Mouse (Mus musculus): ENCODE measurements at regions not wholly inside any gene's neighbourhood (a gene's known extent, or its start where the extent isn't known, plus 50 kb on each side); places are given as distances from the start of the nearest gene placed in this dataset.
A peak's percentile ranks its signal among the peaks of the same experiment; 100 is the strongest.

DNA sequence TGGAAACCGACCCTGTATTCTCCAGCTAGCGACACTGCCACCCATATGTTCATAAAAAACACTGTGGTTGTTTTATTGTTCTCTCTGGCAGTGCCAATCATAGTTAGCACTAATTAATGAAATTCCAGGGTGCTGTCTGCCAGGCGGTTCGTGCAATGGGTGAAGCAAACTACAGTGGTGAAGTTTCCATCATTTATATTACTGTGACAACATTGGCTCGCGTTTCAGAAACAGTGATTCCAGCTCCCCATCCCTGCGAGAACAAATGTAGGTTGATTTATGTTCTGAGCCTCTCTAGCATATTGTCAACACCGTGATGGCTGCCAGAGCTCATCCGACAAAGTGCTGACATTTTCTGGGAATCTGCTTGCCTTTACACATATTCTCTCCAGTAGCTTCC is 480.7 kb upstream of the Igfbp7 start:
- ATAC-seq (ENCODE audit: low FRiP score, low read depth) = peak; percentile 54; the same call in 1 of the 2 replicates
- no peak overlapping the region for H3K4me2 ChIP-seq
- no peaks in the 10 kb centered on the region for H3K4me1 ChIP-seq (replicated peaks)
- H3K9me3 ChIP-seq = no peaks in the 10 kb centered on the region
- H3K9ac ChIP-seq = no peak overlapping the region
- H3K4me3 ChIP-seq = no peak overlapping the region
- WGBS = 53% methylated on average over 9 of the region's 9 CpGs
- H3K36me3 ChIP-seq = no peaks in the 10 kb centered on the region
- H3K27me3 ChIP-seq = no peaks in the 10 kb centered on the region
- H3K27ac ChIP-seq (replicated peaks) = no peak overlapping the region

DNA sequence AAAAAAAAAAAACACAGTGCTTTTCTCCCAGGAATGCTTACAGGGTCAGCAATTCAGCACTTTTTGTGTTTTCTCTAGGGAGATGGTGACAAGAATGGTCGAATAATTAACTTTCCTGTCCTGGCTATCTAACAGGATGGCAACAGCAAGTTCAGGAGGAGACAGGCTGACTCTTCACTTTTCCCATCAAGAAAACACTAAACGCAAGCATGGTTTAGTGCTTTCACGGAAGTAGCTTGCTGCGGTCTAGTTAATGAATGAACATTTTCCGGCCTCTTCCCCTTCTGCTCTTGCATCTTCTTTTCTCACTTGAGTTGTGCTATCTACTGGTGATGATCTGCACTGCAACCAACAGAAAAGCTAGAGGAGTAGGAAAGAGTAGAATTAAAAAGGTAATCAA is 463.6 kb upstream of the Igfbp7 start:
- no peaks in the 10 kb centered on the region for H3K4me1 ChIP-seq (replicated peaks)
- 64% methylated on average over 5 of the region's 5 CpGs for WGBS
- H3K9me3 ChIP-seq = no peaks in the 10 kb centered on the region
- ATAC-seq (ENCODE audit: low FRiP score, low read depth) = no peak
- no peak overlapping the region for H3K9ac ChIP-seq
- no peak overlapping the region for H3K4me2 ChIP-seq
- H3K4me3 ChIP-seq = no peak overlapping the region
- no peaks in the 10 kb centered on the region for H3K36me3 ChIP-seq
- no peaks in the 10 kb centered on the region for H3K27me3 ChIP-seq
- H3K27ac ChIP-seq (replicated peaks) = no peak overlapping the region

DNA sequence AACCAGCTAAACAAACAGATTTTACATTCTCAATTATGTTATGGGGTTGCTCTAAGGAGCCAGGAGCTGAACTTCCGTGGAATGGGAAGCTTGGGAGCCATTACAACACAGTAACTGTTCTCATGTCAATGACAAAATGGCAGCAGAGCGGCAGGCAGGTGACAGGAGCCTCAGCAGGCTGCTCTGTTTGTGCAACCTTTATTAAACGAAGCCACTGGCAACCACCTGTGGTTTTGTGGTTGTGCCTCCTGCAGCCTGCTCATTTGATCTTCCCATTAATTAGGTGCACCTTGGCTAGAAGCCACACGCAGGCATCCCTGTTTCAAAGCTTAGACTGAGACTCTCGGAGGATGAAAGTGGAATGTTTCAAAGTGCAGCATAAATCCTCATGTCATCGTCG is 457.5 kb upstream of the Igfbp7 start:
- Histone ChIP-seq H3K36me3 (no peaks in the 10 kb centered on the region), H3K9me3 (no peaks in the 10 kb centered on the region), H3K4me2 (no peak overlapping the region), H3K9ac (no peak overlapping the region), H3K4me1 (replicated peaks) (peaks cover 4% of the 10 kb centered on the region; the same call in 1 of the 2 replicates), H3K27ac (replicated peaks) (no peak overlapping the region), H3K4me3 (no peak overlapping the region), H3K27me3 (no peaks in the 10 kb centered on the region)
- ATAC-seq (ENCODE audit: low FRiP score, low read depth) = no peak
- 51% methylated on average over 7 of the region's 7 CpGs for WGBS

DNA sequence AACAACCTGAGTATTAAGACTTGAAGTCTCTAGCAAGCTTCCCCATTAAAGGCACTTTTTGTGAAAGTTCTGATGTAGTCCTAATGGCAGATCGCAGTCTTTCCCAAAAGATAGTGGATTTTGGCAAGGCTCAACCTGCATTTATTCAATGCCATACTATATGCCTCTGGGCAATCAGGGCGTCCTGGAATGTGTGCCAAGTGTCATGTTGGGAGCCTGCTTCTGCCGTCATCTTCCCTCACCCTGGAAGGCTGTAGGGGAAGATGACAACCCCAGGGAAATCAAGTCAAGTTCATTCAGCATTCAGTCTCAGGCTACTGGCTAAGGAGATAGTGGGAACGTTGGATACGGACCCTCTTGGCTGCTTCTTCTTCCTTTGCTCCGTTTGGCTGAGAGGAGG is 447.4 kb upstream of the Igfbp7 start:
- no peaks in the 10 kb centered on the region for H3K36me3 ChIP-seq
- no peak for ATAC-seq (ENCODE audit: low FRiP score, low read depth)
- H3K9me3 ChIP-seq = no peaks in the 10 kb centered on the region
- H3K27me3 ChIP-seq = no peaks in the 10 kb centered on the region
- H3K4me3 ChIP-seq = no peak overlapping the region
- H3K27ac ChIP-seq (replicated peaks) = no peak overlapping the region
- peaks cover 20% of the 10 kb centered on the region for H3K4me1 ChIP-seq (replicated peaks)
- WGBS = 61% methylated on average over 6 of the region's 6 CpGs
- no peak overlapping the region for H3K4me2 ChIP-seq
- no peak overlapping the region for H3K9ac ChIP-seq

DNA sequence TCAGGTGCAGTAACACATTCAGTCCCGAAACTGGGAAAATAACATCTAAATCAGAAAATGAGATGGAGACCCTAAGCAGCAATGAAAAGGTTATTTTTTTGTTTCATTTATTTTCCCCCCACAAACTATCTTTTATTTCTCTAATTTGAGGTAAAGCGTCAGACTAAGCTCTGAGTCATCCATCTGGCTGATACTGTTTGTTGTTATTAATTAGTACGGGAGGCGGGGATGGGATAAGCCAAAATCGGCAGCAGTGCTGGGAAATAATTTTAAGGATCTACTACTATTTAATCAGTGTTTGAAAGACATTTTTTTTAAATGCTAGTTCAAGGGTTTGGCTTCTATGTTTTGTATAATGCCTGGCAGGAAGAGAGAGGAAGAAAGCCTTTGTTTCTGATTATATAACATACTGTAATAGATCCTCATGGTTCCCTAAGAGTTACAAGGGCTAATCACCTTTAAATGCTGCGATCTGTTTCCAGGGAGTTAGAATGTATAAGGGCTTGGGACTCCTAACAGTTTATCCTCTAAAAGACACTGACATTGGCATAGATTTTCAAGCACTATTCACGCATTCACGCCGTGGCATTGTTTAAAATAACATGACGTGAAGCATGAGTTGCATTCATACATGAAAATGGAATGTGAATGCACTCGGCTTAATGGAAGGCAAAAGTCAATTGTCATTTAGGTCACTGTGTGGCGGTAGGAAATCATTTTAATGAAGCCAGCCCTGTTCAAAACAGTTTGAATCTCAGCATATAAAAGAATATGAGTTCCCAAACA is 446.4 kb upstream of the Igfbp7 start:
- Histone ChIP-seq H3K9me3 (no peaks in the 10 kb centered on the region), H3K4me3 (no peak overlapping the region), H3K4me2 (peak overlapping the region; percentile 13; the same call in 1 of the 2 replicates), H3K9ac (no peak overlapping the region), H3K27me3 (no peaks in the 10 kb centered on the region), H3K36me3 (no peaks in the 10 kb centered on the region), H3K4me1 (replicated peaks) (peaks cover 20% of the 10 kb centered on the region), H3K27ac (replicated peaks) (peak overlapping the region; percentile 53)
- no peak for ATAC-seq (ENCODE audit: low FRiP score, low read depth)
- 47% methylated on average over 12 of the region's 12 CpGs for WGBS

DNA sequence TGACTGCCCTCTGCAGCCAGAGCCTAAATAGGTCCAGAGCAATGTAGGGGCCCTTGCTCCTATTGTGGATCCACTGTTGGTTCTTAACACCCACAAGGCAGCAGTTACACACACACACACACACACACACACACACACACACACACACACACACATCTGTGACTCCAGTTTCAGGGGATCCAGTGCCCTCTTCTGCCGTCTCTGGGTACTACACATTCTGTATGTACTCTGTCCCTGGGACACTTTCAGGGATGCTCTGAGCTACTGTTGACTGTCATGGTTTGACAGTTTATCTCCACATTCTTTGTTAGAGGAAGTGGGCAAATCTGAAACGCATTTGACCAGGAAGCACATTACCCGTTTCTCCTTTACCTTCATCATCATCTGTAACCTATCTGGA is 443.8 kb upstream of the Igfbp7 start:
- no peak overlapping the region for H3K4me3 ChIP-seq
- 93% methylated on average over 3 of the region's 3 CpGs for whole genome bisulfite sequencing
- no peaks in the 10 kb centered on the region for H3K36me3 ChIP-seq
- H3K4me2 ChIP-seq = no peak overlapping the region
- no peak overlapping the region for H3K9ac ChIP-seq
- no peak overlapping the region for H3K27ac ChIP-seq (replicated peaks)
- no peaks in the 10 kb centered on the region for H3K27me3 ChIP-seq
- ATAC-seq (ENCODE audit: low FRiP score, low read depth) = no peak
- no peaks in the 10 kb centered on the region for H3K9me3 ChIP-seq
- H3K4me1 ChIP-seq (replicated peaks) = peaks cover 20% of the 10 kb centered on the region

DNA sequence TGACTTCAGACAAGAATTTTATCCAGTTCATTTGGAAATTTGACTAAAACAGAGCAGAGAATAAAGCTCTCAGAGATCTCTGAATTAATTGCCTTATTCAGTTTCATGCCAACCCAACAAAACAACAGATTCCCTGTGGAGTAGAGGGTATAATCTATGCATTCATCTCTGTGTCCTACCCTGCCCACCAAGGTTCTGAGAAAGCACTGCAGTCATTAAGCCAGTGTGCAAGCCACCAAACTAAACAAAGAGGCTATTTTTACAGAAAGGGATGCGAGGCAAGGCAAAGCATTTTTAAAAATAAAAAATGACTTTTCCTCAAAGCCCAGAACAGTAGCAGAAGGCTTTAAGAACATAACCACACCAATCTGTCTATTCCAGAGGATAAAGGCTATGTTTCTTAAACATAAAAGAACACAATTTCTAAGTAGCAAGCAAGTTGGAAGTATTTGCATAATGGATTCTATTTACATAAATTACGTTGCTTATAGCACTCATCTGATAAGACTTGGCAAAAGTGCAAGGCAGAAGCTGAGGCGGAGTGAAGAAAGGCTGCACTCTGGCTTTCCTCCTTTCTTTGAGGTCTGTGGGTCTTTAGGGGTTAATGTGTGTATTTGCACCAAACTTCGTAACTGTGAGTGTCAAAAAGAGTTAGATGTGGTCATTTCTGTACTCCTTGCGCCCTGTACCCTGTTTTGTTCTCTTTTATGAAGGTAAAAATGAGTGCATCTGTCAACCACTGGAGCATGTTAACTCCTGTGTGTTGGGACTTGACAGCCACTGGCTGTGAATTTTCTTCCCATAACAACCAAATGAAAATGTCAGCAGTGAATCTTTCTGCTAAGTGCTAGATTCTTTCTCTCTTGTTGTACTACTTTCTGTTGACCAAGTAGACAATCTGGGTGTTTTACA is 430.6 kb upstream of the Igfbp7 start:
- ATAC-seq (ENCODE audit: low FRiP score, low read depth) = peak; percentile 85
- peak overlapping the region; percentile 34 for H3K4me2 ChIP-seq
- no peaks in the 10 kb centered on the region for H3K27me3 ChIP-seq
- H3K9me3 ChIP-seq = no peaks in the 10 kb centered on the region
- peaks cover 16% of the 10 kb centered on the region for H3K4me1 ChIP-seq (replicated peaks)
- H3K27ac ChIP-seq (replicated peaks) = peak overlapping the region; percentile 63
- WGBS = 16% methylated on average over 5 of the region's 5 CpGs
- H3K4me3 ChIP-seq = no peak overlapping the region
- H3K36me3 ChIP-seq = no peaks in the 10 kb centered on the region
- no peak overlapping the region for H3K9ac ChIP-seq

DNA sequence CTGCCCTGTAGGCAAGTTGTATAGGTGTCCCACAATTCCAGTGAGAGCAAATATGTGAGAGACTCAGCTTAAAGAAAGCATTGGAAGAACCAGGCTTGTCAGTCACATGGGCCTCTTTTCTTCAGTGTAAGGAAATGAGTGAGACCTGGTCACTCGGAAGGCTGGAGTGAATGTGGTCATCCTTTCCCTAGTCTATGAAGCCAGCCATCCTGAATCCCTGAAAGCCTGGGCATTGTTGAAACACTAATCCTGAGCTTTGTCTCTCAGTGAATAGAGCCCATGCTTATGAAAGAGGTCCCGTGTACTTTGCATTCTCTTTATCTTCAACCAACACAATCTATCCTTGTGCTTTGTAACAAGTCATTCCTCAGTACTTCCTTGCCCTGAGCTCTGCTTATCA is 420.1 kb upstream of the Igfbp7 start:
- ATAC-seq (ENCODE audit: low FRiP score, low read depth) = no peak

DNA sequence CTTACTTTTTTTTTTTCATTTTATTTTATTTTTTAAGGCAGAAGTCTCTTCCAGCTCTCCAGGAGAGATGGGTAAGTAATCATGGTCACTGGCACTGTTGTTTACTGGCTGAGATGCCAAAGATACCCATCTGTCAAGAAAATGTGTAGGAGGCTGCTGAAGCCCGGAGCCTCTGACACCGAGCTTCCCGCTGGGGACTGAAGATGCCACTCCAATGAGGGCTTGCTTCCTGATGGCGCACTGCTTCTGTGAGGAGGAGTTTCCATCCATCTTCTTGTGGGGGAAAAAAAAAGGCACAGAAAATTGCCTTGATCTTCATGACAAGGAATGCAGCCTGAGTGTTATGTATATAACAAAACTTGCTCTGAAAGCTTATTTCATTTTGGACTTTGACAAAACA is 418.2 kb upstream of the Igfbp7 start:
- WGBS = 70% methylated on average over 4 of the region's 4 CpGs
- H3K4me3 ChIP-seq = no peak overlapping the region
- no peaks in the 10 kb centered on the region for H3K36me3 ChIP-seq
- no peak overlapping the region for H3K27ac ChIP-seq (replicated peaks)
- H3K9me3 ChIP-seq = no peaks in the 10 kb centered on the region
- no peak for ATAC-seq (ENCODE audit: low FRiP score, low read depth)
- H3K4me2 ChIP-seq = no peak overlapping the region
- H3K9ac ChIP-seq = no peak overlapping the region
- no peaks in the 10 kb centered on the region for H3K27me3 ChIP-seq
- H3K4me1 ChIP-seq (replicated peaks) = no peaks in the 10 kb centered on the region

More for the DNA sequence above, 420.1 kb upstream of the Igfbp7 start:
- no peak overlapping the region for H3K27ac ChIP-seq (replicated peaks)
- no peak overlapping the region for H3K4me3 ChIP-seq
- H3K9ac ChIP-seq = no peak overlapping the region
- 58% methylated on average over 2 of the region's 2 CpGs for WGBS
- H3K36me3 ChIP-seq = no peaks in the 10 kb centered on the region
- no peaks in the 10 kb centered on the region for H3K4me1 ChIP-seq (replicated peaks)
- H3K27me3 ChIP-seq = no peaks in the 10 kb centered on the region
- H3K4me2 ChIP-seq = no peak overlapping the region
- H3K9me3 ChIP-seq = no peaks in the 10 kb centered on the region

DNA sequence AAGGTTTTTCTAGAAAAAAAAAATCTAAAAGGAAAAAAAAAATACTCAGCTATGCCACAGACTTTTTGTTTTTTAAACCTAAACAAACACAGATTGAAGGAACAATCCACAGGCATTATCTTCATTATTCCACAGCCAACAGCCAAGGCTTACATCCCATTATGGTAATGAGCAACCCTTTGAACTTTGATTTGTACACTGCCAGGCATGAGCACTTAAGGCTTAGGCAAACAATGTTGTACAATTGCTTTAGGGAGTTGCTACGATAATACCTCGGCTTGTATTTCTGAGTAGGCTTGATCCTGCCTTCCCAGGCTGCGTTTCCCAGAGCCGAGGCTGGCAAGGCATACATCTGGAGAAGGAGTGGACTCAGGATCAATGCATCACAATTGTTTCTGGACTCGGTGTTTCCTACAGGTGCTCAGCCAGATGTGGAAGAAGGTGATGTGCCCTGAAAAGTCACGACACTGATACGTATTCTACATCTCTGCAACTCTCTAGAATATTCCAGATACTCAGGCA is 409.0 kb upstream of the Igfbp7 start:
- Histone ChIP-seq H3K9ac (no peak overlapping the region), H3K4me2 (no peak overlapping the region), H3K36me3 (no peaks in the 10 kb centered on the region), H3K27me3 (no peaks in the 10 kb centered on the region), H3K4me3 (no peak overlapping the region), H3K27ac (replicated peaks) (no peak overlapping the region), H3K4me1 (replicated peaks) (no peaks in the 10 kb centered on the region), H3K9me3 (no peaks in the 10 kb centered on the region)
- 52% methylated on average over 7 of the region's 7 CpGs for WGBS
- ATAC-seq (ENCODE audit: low FRiP score, low read depth) = no peak

DNA sequence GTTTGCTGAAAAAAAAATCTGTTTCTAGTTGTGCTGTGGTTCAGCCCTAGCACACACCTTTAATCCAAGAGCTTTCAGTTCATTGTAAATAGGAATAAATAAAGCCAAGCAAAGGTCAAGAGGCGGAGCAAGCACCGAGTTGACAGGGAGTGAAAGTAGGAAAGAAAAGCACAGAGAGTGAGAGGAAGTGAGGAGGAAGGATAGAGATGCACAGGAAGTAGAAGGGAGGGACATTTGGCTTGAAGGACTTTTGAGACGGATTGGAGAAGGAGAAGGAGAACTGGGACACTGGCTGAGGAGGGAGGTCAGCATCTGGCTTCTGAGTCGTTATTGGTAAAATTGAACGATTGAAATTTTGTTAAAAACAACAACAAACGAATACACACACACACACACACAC is 402.0 kb upstream of the Igfbp7 start:
- H3K27ac ChIP-seq (replicated peaks) = no peak overlapping the region
- no peak overlapping the region for H3K4me2 ChIP-seq
- H3K9me3 ChIP-seq = no peaks in the 10 kb centered on the region
- 83% methylated on average over 6 of the region's 6 CpGs for whole genome bisulfite sequencing
- no peak overlapping the region for H3K9ac ChIP-seq
- no peaks in the 10 kb centered on the region for H3K36me3 ChIP-seq
- peaks cover 13% of the 10 kb centered on the region for H3K4me1 ChIP-seq (replicated peaks)
- no peak for ATAC-seq (ENCODE audit: low FRiP score, low read depth)
- H3K27me3 ChIP-seq = no peaks in the 10 kb centered on the region
- no peak overlapping the region for H3K4me3 ChIP-seq

DNA sequence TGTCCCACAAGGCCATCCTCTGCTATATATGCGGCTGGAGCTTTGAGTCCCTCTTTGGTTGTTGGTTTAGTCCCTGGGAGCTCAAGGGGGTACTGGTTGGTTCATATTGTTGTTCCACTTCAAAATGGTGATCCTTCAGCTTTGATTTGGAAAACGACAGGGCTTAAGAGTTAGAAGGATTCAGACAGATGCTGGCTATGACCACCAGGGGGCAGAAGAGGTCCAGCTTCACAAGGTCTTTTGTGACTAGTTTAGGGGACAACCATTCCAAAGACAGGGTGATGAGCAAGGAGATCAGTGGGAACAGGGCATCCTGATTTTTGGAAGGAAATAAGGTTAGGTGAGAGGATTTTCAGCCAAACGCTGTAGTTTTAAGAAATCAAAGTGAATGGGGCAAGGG is 399.9 kb upstream of the Igfbp7 start:
- no peaks in the 10 kb centered on the region for H3K36me3 ChIP-seq
- no peak overlapping the region for H3K4me3 ChIP-seq
- H3K4me1 ChIP-seq (replicated peaks) = peaks cover 19% of the 10 kb centered on the region
- WGBS = 37% methylated on average over 3 of the region's 3 CpGs
- H3K27ac ChIP-seq (replicated peaks) = no peak overlapping the region
- no peaks in the 10 kb centered on the region for H3K27me3 ChIP-seq
- H3K9me3 ChIP-seq = no peaks in the 10 kb centered on the region
- no peak for ATAC-seq (ENCODE audit: low FRiP score, low read depth)
- no peak overlapping the region for H3K4me2 ChIP-seq
- H3K9ac ChIP-seq = no peak overlapping the region

All from hindbrain, embryonic 15.5 days (tissue).